Mouse (Mus musculus) cortical plate, adult 2 months (tissue): ENCODE results near the gene G430095P16Rik.

Experiments used
- CTCF ChIP-seq: fragments of 200-500 bp; IDR thresholded peaks from 2 replicates; pipeline ENCODE4 v1.5.1; 2011; ENCODE audit warnings: mild to moderate bottlenecking, control low read depth, low read length; ENCODE audit not compliant: insufficient read depth; ENCODE audit errors: extremely low read depth
- POLR2A ChIP-seq: fragments of 200-500 bp; IDR thresholded peaks from 2 replicates; pipeline ENCODE4 v1.6.1; 2011; ENCODE audit warnings: mild to moderate bottlenecking, low read length, control low read depth; ENCODE audit not compliant: insufficient read depth; ENCODE audit errors: extremely low read depth

GRCm38 (mm10) chr8:84760405-84760805 lies 37.6 kb downstream of the G430095P16Rik start:
- TF ChIP-seq POLR2A (no peak), CTCF (no peak)
